Mouse (Mus musculus) kidney, embryonic 15.5 days (tissue): ENCODE data around the gene Clrn3. TPM values are rescaled to one million over a fixed set of nuclear protein-coding genes. Genes with fewer than 3 reads are reported as not detected.

ENCODE experiments used
- microRNA counts: library from miRNA; unstranded; fragments of <30 nt; microRNA quantifications from one replicate; lab custom pipeline; 2016
- microRNA-seq: library from miRNA; unstranded; fragments of <30 nt; microRNA quantifications from one replicate; pipeline ENCODE4, GENCODE M21; 2016
- polyA plus RNA-seq: library from polyadenylated mRNA; unstranded; fragments of >200 nt; fragmentation: Nextera tagmentation; extraction: Ambion mirVana; gene quantifications from 2 replicates; pipeline ENCODE4 v1.2.1, GENCODE M21; 2015

Gene Clrn3
- polyA plus RNA-seq, 1 experiment from 2014 or later: 9.4 TPM

MicroRNA genes within 50 kb of the gene (microRNA counts, 519-probe panel; counts per million panel counts)
- microRNA mmu-miR-1962 (lab: Ali Mortazavi, UCI): 2,524 counts per million, percentile 45 among the panel's probes with 10 or more counts

Small RNAs within 50 kb of the gene (microRNA-seq; reads per million reads assigned to microRNA genes)
- not detected for gene Mir1962

Other genes with a start within 250 kb of the Clrn3 start
- not detected in 2 replicates for gene Foxi2, start 118.3 kb downstream of the Clrn3 start, polyA plus RNA-seq
- 1.6 TPM in 2 replicates for gene Ptpre, start 8.8 kb upstream of the Clrn3 start, polyA plus RNA-seq
- gene Mki67, start 187.7 kb upstream of the Clrn3 start, polyA plus RNA-seq: 38.7 and 41.8 TPM in 2 replicates